Mouse (Mus musculus) bone marrow, adult 2 months (tissue): Measurements from ENCODE around the gene Rps8. TPM values are rescaled to one million over a fixed set of nuclear protein-coding genes. Genes with fewer than 3 reads are reported as not detected.

Source experiments
- H3K27ac ChIP-seq: fragments of 200-500 bp; 2 replicates; pipeline ENCODE4 v1.5.1; 2012; ENCODE audit warnings: low read depth, mild to moderate bottlenecking, control low read depth, inconsistent platforms, low read length; ENCODE audit not compliant: control insufficient read depth, poor library complexity, insufficient read depth
- H3K4me1 ChIP-seq: fragments of 200-500 bp; 2 replicates; pipeline ENCODE4 v1.6.1; 2011; ENCODE audit warnings: low read length; ENCODE audit not compliant: control insufficient read depth, insufficient read depth
- H3K4me3 ChIP-seq: fragments of 200-500 bp; replicated peaks from 2 replicates; pipeline ENCODE3; 2011; ENCODE audit warnings: mild to moderate bottlenecking, low read depth, low read length, control low read depth; ENCODE audit not compliant: control insufficient read depth
- CTCF ChIP-seq: fragments of 200-500 bp; IDR thresholded peaks from 2 replicates; pipeline ENCODE4 v1.5.1; 2011; ENCODE audit warnings: low read length, control low read depth; ENCODE audit not compliant: control insufficient read depth, insufficient read depth
- POLR2A ChIP-seq: fragments of 200-500 bp; IDR thresholded peaks from 2 replicates; pipeline ENCODE4 v1.6.1; 2011; ENCODE audit warnings: low read depth, mild to moderate bottlenecking, control low read depth, low read length, borderline replicate concordance; ENCODE audit not compliant: control insufficient read depth
- WGBS: fragments of 180-500 bp; shearing (Covaris S2); methylation state at CpG from one replicate; pipeline ENCODE4 v1.1.7; 2018; 5-methylcytosine and 5-hydroxymethylcytosine counted together
- polyA plus RNA-seq: library from polyadenylated mRNA; stranded (reverse); fragments of >200 nt; gene quantifications from 2 replicates; pipeline ENCODE4 v1.2.4, GENCODE M21; 2011; ENCODE audit warnings: low replicate concordance; ENCODE audit not compliant: missing spikeins, insufficient read depth, insufficient read length

Gene Rps8
- polyA plus RNA-seq, 1 experiment, result 3,425 TPM

GRCm38 (mm10) chr4:117117931-117118330, 38.1 kb downstream of the Rps8 start:
- peaks cover 1% of the 10 kb centered on the region; the same call in 1 of the 2 replicates for H3K4me1 ChIP-seq
- no peak overlapping the region for H3K4me3 ChIP-seq
- TF ChIP-seq POLR2A (no peak), CTCF (no peak)
- H3K27ac ChIP-seq, result peak overlapping the region; percentile 46
- WGBS, result 60% methylated on average over 7 of the region's 7 CpGs

DNA sequence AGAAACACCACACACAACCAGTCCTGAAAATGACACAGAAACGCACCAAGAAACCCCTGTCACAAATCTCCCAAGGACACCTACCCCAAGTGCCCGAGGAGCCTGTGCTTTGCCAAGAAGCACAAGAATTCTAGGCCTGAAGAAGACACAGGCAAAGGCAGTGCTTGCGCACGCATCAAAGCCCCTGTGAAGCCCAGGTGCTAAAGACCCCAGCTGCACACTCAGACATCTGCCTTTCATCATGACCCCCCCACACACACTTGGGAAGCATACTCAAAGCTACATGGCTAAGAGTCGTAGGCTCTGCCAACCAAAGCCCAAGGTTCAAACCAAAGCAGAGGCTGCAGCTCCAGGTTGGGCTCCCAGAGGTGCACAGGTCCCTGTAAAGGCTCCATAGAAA, 40.5 kb downstream of the Rps8 start:
- WGBS, result 82% methylated on average over 5 of the region's 5 CpGs
- Histone ChIP-seq H3K4me3 (no peak overlapping the region), H3K27ac (no peak overlapping the region), H3K4me1 (peaks cover 1% of the 10 kb centered on the region; the same call in 1 of the 2 replicates)
- TF ChIP-seq CTCF, result no peak

GRCm38 (mm10) chr4:117113237-117113636, 42.8 kb downstream of the Rps8 start:
- WGBS, result 93% methylated on average over 1 of the region's 1 CpGs
- Histone ChIP-seq H3K4me1 (peaks cover 1% of the 10 kb centered on the region; the same call in 1 of the 2 replicates), H3K27ac (no peak overlapping the region), H3K4me3 (no peak overlapping the region)
- TF ChIP-seq CTCF (peak; percentile 34; the same call in 1 of the 2 replicates), POLR2A (no peak)

DNA sequence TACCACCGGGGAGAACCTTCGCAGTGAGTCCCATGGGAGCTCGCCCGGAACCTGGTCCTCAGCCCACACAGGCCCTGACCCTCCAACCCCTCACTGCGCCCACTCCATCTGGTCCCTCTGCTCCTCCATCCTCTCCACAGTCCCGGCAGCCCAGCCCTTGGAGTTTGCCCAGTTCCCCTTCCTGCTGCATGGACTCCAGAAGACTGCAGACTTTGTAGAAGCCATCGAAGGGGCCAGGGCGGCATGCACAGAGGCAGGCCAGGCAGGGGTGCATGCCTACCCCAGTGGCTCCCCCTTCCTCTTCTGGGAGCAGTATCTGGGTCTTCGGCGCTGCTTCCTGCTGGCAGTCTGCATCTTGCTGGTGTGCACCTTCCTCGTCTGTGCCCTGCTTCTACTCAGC, 45.1 kb downstream of the Rps8 start:
- H3K4me1 ChIP-seq, result no peaks in the 10 kb centered on the region
- H3K27ac ChIP-seq, result no peak overlapping the region
- no peak overlapping the region for H3K4me3 ChIP-seq
- 72% methylated on average over 11 of the region's 11 CpGs for WGBS
- TF ChIP-seq POLR2A, result no peak
- TF ChIP-seq CTCF, result no peak

DNA sequence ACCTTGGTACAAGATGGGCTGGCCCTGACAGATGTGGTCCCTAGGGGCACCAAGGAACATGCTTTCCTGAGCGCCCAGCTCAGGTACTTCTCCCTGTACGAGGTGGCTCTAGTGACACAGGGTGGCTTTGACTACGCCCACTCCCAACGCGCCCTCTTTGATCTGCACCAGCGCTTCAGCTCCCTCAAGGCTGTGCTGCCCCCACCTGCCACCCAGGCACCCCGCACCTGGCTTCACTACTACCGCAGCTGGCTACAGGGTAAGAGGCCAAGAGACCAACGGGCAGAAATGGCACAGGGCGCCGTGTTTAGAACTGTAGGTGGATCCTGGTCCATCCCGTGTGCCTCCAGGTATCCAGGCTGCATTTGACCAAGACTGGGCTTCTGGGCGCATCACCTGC, 45.8 kb downstream of the Rps8 start:
- no peaks in the 10 kb centered on the region for H3K4me1 ChIP-seq
- no peak overlapping the region for H3K27ac ChIP-seq
- TF ChIP-seq CTCF (no peak), POLR2A (no peak)
- H3K4me3 ChIP-seq, result no peak overlapping the region
- WGBS, result 87% methylated on average over 13 of the region's 13 CpGs

GRCm38 (mm10) chr4:117109330-117109729, 46.7 kb downstream of the Rps8 start:
- H3K27ac ChIP-seq, result no peak overlapping the region
- WGBS, result 91% methylated on average over 25 of the region's 25 CpGs
- H3K4me3 ChIP-seq, result no peak overlapping the region
- TF ChIP-seq POLR2A (no peak), CTCF (no peak)
- H3K4me1 ChIP-seq, result no peaks in the 10 kb centered on the region

DNA sequence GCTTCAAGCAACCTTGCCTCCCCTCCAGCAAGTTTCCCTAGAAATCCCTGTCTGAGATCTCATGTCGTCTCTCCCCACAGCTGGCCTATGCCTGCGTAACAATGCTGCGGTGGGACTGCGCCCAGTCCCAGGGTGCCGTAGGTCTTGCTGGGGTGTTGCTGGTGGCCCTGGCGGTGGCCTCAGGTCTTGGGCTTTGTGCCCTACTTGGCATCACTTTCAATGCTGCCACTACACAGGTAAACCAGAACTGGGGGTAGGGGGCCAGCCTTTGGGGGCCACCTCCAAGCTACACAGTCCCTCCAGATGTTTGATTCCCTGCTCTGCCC, 47.6 kb downstream of the Rps8 start:
- no peak for TF ChIP-seq POLR2A
- TF ChIP-seq CTCF, result no peak
- no peak overlapping the region for H3K27ac ChIP-seq
- WGBS, result 91% methylated on average over 6 of the region's 6 CpGs
- H3K4me1 ChIP-seq, result no peaks in the 10 kb centered on the region
- H3K4me3 ChIP-seq, result no peak overlapping the region

DNA sequence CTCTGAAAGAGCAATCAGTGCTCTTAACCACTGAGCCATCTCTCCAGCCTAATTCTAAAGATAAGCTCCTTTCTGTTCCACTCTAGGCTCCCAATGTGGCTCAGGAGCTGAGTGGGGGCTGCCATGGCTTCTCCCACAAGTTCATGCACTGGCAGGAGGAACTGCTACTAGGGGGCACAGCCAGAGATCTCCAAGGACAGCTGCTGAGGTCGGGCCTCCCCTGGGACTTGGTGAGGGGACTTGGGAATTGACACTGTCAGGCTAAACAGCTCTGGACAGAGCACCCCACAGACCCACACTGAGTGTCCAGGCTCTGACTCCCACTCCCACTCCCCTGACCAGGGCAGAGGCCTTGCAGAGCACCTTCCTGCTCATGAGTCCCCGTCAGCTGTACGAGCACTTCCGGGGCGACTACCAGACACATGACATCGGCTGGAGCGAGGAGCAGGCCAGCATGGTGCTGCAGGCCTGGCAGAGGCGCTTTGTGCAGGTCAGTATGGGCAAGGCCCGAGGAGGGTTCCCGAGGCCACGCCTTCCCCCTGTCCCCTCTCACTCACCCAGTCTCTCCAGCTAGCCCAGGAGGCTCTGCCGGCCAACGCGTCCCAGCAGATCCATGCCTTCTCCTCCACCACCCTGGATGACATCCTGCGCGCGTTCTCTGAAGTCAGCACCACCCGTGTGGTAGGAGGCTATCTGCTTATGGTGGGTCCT, 48.1 kb downstream of the Rps8 start:
- WGBS, result 85% methylated on average over 18 of the region's 18 CpGs
- H3K4me1 ChIP-seq, result no peaks in the 10 kb centered on the region
- H3K4me3 ChIP-seq, result no peak overlapping the region
- H3K27ac ChIP-seq, result no peak overlapping the region
- TF ChIP-seq POLR2A, result no peak
- TF ChIP-seq CTCF, result no peak

DNA sequence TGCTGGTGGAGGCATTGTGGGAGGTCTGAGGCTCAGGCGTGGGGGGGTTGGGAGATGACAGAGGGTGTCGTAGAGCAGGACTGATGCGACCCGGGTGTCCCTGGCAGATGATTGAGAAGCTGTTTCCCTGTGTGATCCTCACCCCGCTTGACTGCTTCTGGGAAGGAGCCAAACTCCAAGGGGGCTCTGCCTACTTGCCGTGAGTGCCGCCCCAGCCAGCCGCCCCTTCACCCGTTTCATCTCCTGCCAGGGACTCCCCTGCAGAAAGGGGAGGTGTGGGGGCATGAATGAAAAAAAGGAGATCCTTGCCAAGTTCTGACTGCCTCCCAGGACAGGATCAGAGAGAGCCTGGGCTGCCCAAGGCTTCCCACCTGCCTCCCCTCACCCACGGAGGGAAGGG, 50.9 kb downstream of the Rps8 start:
- no peak overlapping the region for H3K27ac ChIP-seq
- WGBS, result 77% methylated on average over 10 of the region's 10 CpGs
- TF ChIP-seq POLR2A (no peak), CTCF (no peak)

GRCm38 (mm10) chr4:117104672-117105071, 51.4 kb downstream of the Rps8 start:
- WGBS, result 59% methylated on average over 10 of the region's 10 CpGs
- TF ChIP-seq POLR2A (no peak), CTCF (peak; percentile 22; the same call in 1 of the 2 replicates)
- no peak overlapping the region for H3K27ac ChIP-seq
- no peak overlapping the region for H3K4me3 ChIP-seq
- peaks cover 6% of the 10 kb centered on the region; the same call in 1 of the 2 replicates for H3K4me1 ChIP-seq

More for the DNA sequence above, 50.9 kb downstream of the Rps8 start:
- H3K4me3 ChIP-seq, result no peak overlapping the region
- H3K4me1 ChIP-seq, result peaks cover 4% of the 10 kb centered on the region; the same call in 1 of the 2 replicates

Other genes with a start within 250 kb of the Rps8 start
- 442 and 477 TPM in 2 replicates for gene Urod, start 161.8 kb downstream of the Rps8 start, polyA plus RNA-seq
- gene Hectd3, start 160.9 kb downstream of the Rps8 start, polyA plus RNA-seq, result 10.3 and 18.7 TPM in 2 replicates
- gene Eif2b3, start 136.8 kb downstream of the Rps8 start, polyA plus RNA-seq, result 13.1 and 23.4 TPM in 2 replicates
- 1.5 and 2.8 TPM in 2 replicates for gene Ptch2, start 60.2 kb downstream of the Rps8 start, polyA plus RNA-seq
- 2.9 and 7.0 TPM in 2 replicates for gene Btbd19, start 30.5 kb downstream of the Rps8 start, polyA plus RNA-seq
- gene Tctex1d4, start 29.4 kb downstream of the Rps8 start, polyA plus RNA-seq, result not detected in 2 replicates
- 3.1 and 7.8 TPM in 2 replicates for gene Plk3, start 22.3 kb downstream of the Rps8 start, polyA plus RNA-seq
- 18.5 and 33.6 TPM in 2 replicates for gene Kif2c, start 26.4 kb upstream of the Rps8 start, polyA plus RNA-seq
- gene Tmem53, start 95.7 kb upstream of the Rps8 start, polyA plus RNA-seq, result 1.7 TPM in 1 of 2 replicates, not detected in the other
- not detected in 2 replicates for gene Armh1, start 95.9 kb upstream of the Rps8 start, polyA plus RNA-seq